Mouse (Mus musculus): ENCODE data around the gene Bmpr2. TPM values are rescaled to one million over a fixed set of nuclear protein-coding genes. Genes with fewer than 3 reads are reported as not detected.
"Not testable (repeated sequence)": the region's sequence is repeated elsewhere in the genome, so short reads cannot be mapped to it uniquely, and the experiment has no call there.

The Bmpr2 gene
- polyA plus RNA-seq, 1 experiment from 2014 or later = 11.9 TPM

DNA sequence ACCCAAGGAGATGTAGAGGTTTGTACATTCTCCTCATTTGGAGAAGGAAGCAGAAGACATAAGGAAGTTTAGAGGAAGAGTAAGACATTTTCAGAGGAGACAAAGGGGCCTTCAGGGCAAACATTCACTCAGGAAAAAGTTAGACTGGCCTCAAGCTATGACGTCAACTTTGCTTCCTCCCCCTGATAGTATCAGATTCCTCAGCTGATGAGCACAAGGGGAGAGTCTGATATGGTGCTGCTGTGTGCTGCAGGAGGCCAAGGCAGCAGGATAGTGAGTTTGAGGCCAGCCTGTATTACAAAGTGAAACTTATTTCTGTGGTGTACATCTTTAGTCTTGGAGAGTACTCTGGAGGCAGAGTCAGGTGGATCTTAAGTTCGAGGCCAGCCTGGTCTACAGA, 14.2 kb upstream of the Bmpr2 start:
- 66% methylated on average over 2 of the region's 2 CpGs for WGBS
- Histone ChIP-seq H3K27me3 (ENCODE audit: control insufficient read depth, insufficient read depth, low read length) (no peaks in the 10 kb centered on the region), H3K9ac (replicated peaks; ENCODE audit: low read length) (no peak overlapping the region), H3K4me2 (ENCODE audit: low read depth, low read length) (no peak overlapping the region), H3K4me3 (ENCODE audit: low read depth, low read length) (no peak overlapping the region), H3K4me1 (ENCODE audit: control insufficient read depth, insufficient read depth, low read length) (no peaks in the 10 kb centered on the region), H3K36me3 (replicated peaks; ENCODE audit: control insufficient read depth, insufficient read depth, low read depth, low read length) (no peaks in the 10 kb centered on the region), H3K27ac (replicated peaks; ENCODE audit: low read depth, low read length) (no peak overlapping the region), H3K9me3 (replicated peaks; ENCODE audit: control insufficient read depth, low read length) (no peaks in the 10 kb centered on the region)
- DNase-seq (ENCODE audit: low spot score) (no peak), ATAC-seq (replicated peaks; ENCODE audit: insufficient number of reproducible peaks, low FRiP score, low TSS enrichment, low read depth) (no peak)

DNA sequence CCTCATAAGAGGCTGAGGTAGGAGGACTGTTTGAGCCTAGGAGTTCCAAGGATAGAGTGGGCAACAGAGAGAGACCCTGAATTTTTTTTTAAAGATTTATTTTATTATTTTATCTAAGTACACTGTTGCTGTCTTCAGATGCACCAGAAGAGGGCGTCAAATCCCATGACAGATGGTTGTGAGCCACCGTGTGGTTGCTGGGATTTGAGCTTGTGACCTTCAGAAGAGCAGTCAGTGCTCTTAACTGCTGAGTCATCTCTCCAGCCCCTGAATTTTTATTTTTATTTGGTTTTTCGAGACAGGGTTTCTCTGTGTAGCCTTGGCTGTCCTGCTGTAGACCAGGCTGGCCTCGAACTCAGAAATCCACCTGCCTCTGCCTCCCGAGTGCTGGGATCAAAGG, 13.5 kb upstream of the Bmpr2 start:
- H3K4me1 ChIP-seq (ENCODE audit: control insufficient read depth, insufficient read depth, low read length); ATAC-seq (replicated peaks; ENCODE audit: insufficient number of reproducible peaks, low FRiP score, low TSS enrichment, low read depth); H3K27ac ChIP-seq (replicated peaks; ENCODE audit: low read depth, low read length); DNase-seq (ENCODE audit: low spot score); H3K9me3 ChIP-seq (replicated peaks; ENCODE audit: control insufficient read depth, low read length); H3K36me3 ChIP-seq (replicated peaks; ENCODE audit: control insufficient read depth, insufficient read depth, low read depth, low read length); H3K4me3 ChIP-seq (ENCODE audit: low read depth, low read length); H3K4me2 ChIP-seq (ENCODE audit: low read depth, low read length); H3K27me3 ChIP-seq (ENCODE audit: control insufficient read depth, insufficient read depth, low read length); H3K9ac ChIP-seq (replicated peaks; ENCODE audit: low read length): not testable (repeated sequence)
- 73% methylated on average over 5 of the region's 5 CpGs for WGBS

DNA sequence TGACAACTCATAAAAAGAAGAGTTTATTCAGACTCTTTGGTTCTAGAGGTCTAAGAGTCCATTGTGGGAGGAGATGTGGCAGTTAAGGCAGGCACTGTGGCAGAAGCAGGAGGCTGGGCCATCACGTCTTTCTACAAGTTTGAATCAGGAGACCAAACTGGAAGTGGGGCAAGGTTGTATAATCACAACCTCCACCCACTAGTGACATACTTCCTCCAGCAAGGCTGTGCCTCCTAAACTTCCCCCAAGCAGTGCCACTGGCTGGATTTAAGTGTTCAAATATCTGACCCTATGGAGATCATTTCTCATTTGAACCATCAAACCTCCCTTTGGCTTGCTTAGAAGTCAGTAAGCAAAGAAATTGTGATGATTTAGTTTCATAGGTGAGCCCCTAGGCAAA, 7.9 kb upstream of the Bmpr2 start:
- H3K4me1 ChIP-seq (ENCODE audit: control insufficient read depth, insufficient read depth, low read length) = no peaks in the 10 kb centered on the region
- ATAC-seq (replicated peaks; ENCODE audit: insufficient number of reproducible peaks, low FRiP score, low TSS enrichment, low read depth) (no peak), DNase-seq (ENCODE audit: low spot score) (no peak)
- H3K9ac ChIP-seq (replicated peaks; ENCODE audit: low read length) = no peak overlapping the region
- 70% methylated on average over 1 of the region's 1 CpGs for WGBS
- no peaks in the 10 kb centered on the region for H3K36me3 ChIP-seq (replicated peaks; ENCODE audit: control insufficient read depth, insufficient read depth, low read depth, low read length)
- no peak overlapping the region for H3K4me2 ChIP-seq (ENCODE audit: low read depth, low read length)
- no peak overlapping the region for H3K27ac ChIP-seq (replicated peaks; ENCODE audit: low read depth, low read length)
- H3K4me3 ChIP-seq (ENCODE audit: low read depth, low read length) = no peak overlapping the region
- no peaks in the 10 kb centered on the region for H3K9me3 ChIP-seq (replicated peaks; ENCODE audit: control insufficient read depth, low read length)
- no peaks in the 10 kb centered on the region for H3K27me3 ChIP-seq (ENCODE audit: control insufficient read depth, insufficient read depth, low read length)

DNA sequence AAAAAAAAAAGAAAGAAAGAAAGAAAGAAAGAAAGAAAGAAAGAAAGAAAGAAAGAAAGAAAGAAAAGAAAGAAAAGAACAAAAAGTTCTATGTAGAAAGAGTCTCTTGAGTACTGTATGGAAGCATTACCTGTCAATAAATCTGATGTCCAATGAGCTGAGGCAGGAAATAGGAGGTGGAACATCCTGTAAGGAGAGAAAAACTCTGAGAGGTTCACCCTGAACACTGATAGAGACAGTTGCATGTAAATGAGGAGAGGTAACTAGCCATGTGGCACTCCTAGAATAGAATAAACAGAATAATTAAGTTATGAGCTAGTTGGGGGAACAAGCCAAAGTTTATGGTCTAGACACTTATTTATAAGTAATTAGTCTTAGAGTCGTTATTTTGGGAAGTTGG, 4.9 kb upstream of the Bmpr2 start:
- Histone ChIP-seq H3K27ac (replicated peaks; ENCODE audit: low read depth, low read length) (no peak overlapping the region), H3K4me2 (ENCODE audit: low read depth, low read length) (no peak overlapping the region), H3K27me3 (ENCODE audit: control insufficient read depth, insufficient read depth, low read length) (no peaks in the 10 kb centered on the region), H3K9ac (replicated peaks; ENCODE audit: low read length) (no peak overlapping the region), H3K36me3 (replicated peaks; ENCODE audit: control insufficient read depth, insufficient read depth, low read depth, low read length) (no peaks in the 10 kb centered on the region), H3K9me3 (replicated peaks; ENCODE audit: control insufficient read depth, low read length) (no peaks in the 10 kb centered on the region), H3K4me3 (ENCODE audit: low read depth, low read length) (no peak overlapping the region), H3K4me1 (ENCODE audit: control insufficient read depth, insufficient read depth, low read length) (no peaks in the 10 kb centered on the region)
- no peak for ATAC-seq (replicated peaks; ENCODE audit: insufficient number of reproducible peaks, low FRiP score, low TSS enrichment, low read depth)
- 91% methylated on average over 1 of the region's 1 CpGs for WGBS
- DNase-seq (ENCODE audit: low spot score) = no peak

DNA sequence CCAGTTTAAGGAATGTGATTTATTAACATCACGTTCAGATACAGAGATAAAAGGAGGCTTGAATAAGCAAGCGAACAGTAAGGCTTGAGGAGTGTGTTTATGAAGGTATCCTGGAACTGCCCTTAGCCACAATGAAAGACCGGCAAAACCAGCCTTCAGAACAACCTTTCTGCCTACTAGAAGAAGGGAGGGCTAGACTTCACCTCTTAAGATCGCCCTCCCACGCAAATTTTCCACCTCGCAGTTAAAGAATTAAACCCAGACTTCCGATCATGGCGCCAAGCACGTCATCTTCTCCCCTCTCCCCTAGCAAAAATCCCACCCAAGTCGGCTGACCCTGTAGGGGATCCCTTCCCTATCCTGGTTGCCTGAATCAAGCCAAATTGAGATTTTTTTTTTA, 992 bp upstream of the Bmpr2 start:
- WGBS = 2% methylated on average over 10 of the region's 10 CpGs
- H3K27me3 ChIP-seq (ENCODE audit: control insufficient read depth, insufficient read depth, low read length) = no peaks in the 10 kb centered on the region
- H3K36me3 ChIP-seq (replicated peaks; ENCODE audit: control insufficient read depth, insufficient read depth, low read depth, low read length) = no peaks in the 10 kb centered on the region
- DNase-seq (ENCODE audit: low spot score) (peak; percentile 71), ATAC-seq (replicated peaks; ENCODE audit: insufficient number of reproducible peaks, low FRiP score, low TSS enrichment, low read depth) (no peak)
- peak overlapping the region; percentile 93 for H3K9ac ChIP-seq (replicated peaks; ENCODE audit: low read length)
- no peaks in the 10 kb centered on the region for H3K9me3 ChIP-seq (replicated peaks; ENCODE audit: control insufficient read depth, low read length)
- no peaks in the 10 kb centered on the region for H3K4me1 ChIP-seq (ENCODE audit: control insufficient read depth, insufficient read depth, low read length)
- H3K4me2 ChIP-seq (ENCODE audit: low read depth, low read length) = peak overlapping the region; percentile 83
- H3K4me3 ChIP-seq (ENCODE audit: low read depth, low read length) = peak overlapping the region; percentile 94
- H3K27ac ChIP-seq (replicated peaks; ENCODE audit: low read depth, low read length) = peak overlapping the region; percentile 98

DNA sequence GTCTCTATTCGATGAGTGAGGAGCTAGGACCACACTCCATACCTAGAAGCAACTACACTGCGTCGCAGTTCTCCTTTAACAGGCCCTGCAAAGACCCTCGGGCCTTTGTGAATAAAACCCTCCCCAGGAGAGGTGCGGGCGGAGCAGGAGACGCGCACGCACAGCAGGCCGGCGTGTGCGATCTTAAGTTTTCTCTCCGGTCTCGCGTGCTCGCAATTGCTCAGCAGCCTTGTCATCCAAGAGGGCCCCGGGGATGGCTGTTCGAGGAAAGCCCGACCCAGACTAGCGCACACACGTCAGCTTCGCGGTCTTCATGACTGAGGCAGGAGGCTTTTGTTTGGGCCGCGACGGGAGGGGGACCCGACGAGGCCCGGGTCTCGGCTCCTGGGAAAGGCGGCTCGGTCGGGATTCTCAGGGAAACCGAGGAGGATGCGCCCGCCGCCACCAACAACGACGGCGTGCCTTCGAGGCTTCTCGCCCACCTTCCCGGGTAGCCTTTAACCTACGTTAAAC, 493 bp upstream of the Bmpr2 start:
- Histone ChIP-seq H3K9ac (replicated peaks; ENCODE audit: low read length) (peak overlapping the region; percentile 93), H3K27ac (replicated peaks; ENCODE audit: low read depth, low read length) (peak overlapping the region; percentile 98), H3K9me3 (replicated peaks; ENCODE audit: control insufficient read depth, low read length) (no peaks in the 10 kb centered on the region), H3K27me3 (ENCODE audit: control insufficient read depth, insufficient read depth, low read length) (no peaks in the 10 kb centered on the region), H3K4me3 (ENCODE audit: low read depth, low read length) (peak overlapping the region; percentile 94), H3K4me2 (ENCODE audit: low read depth, low read length) (peak overlapping the region; percentile 83), H3K36me3 (replicated peaks; ENCODE audit: control insufficient read depth, insufficient read depth, low read depth, low read length) (no peaks in the 10 kb centered on the region), H3K4me1 (ENCODE audit: control insufficient read depth, insufficient read depth, low read length) (no peaks in the 10 kb centered on the region)
- ATAC-seq (replicated peaks; ENCODE audit: insufficient number of reproducible peaks, low FRiP score, low TSS enrichment, low read depth) = peak; percentile 74
- WGBS = under 1% methylated on average over 44 of the region's 44 CpGs
- peak; percentile 70 for DNase-seq (ENCODE audit: low spot score)

DNA sequence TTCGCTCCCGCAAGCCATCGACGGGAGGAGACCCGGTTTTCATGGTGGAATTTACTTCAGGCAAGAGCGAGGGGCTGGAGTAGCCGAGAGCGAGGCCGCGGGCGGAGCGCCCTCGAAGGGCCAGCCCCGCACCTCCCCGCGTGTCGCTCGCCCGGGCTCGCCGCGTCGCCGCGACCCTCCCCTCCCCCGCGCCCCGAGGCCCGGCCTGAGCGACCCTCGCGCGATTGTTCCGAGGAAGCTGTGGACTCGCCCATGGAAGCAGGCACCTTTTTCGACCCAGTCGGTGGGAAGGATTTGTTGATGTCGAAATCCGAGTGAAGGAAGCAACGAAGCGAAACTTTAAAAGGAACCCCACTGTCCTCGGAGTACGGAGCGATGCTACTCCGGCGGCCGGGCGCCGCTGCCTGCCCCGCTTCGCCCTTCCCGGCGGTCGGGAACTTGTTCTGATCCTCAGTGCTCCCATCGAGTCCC, 616 bp downstream of the Bmpr2 start:
- no peaks in the 10 kb centered on the region for H3K9me3 ChIP-seq (replicated peaks; ENCODE audit: control insufficient read depth, low read length)
- H3K27ac ChIP-seq (replicated peaks; ENCODE audit: low read depth, low read length) = peak overlapping the region; percentile 98
- peak overlapping the region; percentile 83 for H3K4me2 ChIP-seq (ENCODE audit: low read depth, low read length)
- under 1% methylated on average over 46 of the region's 55 CpGs for WGBS
- no peaks in the 10 kb centered on the region for H3K27me3 ChIP-seq (ENCODE audit: control insufficient read depth, insufficient read depth, low read length)
- no peaks in the 10 kb centered on the region for H3K4me1 ChIP-seq (ENCODE audit: control insufficient read depth, insufficient read depth, low read length)
- DNase-seq (ENCODE audit: low spot score) (peak; percentile 68), ATAC-seq (replicated peaks; ENCODE audit: insufficient number of reproducible peaks, low FRiP score, low TSS enrichment, low read depth) (peak; percentile 49)
- no peaks in the 10 kb centered on the region for H3K36me3 ChIP-seq (replicated peaks; ENCODE audit: control insufficient read depth, insufficient read depth, low read depth, low read length)
- peak overlapping the region; percentile 93 for H3K9ac ChIP-seq (replicated peaks; ENCODE audit: low read length)
- peak overlapping the region; percentile 94 for H3K4me3 ChIP-seq (ENCODE audit: low read depth, low read length)

DNA sequence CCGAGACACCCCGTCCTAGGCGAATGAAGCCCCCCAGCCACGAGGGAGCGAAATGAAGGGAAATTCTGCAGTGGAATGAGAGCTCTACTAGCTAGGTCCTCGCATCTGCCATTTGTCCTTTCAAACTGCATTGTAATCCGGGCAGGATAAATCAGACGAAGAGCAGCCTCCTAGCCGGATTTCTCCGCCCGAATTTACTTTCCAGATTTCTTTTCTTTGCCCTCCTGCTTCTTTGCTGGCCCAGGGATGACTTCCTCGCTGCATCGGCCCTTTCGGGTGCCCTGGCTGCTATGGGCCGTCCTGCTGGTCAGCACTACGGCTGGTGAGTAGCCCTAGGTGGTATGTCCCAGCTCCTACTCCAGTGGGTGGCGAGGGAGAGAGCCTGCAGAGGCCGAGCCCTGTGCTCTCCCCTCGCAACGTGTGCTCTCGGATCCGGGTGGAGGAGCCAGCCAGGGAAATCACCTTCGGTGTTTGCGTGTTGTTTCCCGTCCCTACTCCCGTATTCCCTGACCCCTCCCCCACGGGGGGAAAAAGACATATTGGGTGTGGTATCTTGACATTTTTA, 1.3 kb downstream of the Bmpr2 start:
- H3K27me3 ChIP-seq (ENCODE audit: control insufficient read depth, insufficient read depth, low read length) = no peaks in the 10 kb centered on the region
- no peaks in the 10 kb centered on the region for H3K4me1 ChIP-seq (ENCODE audit: control insufficient read depth, insufficient read depth, low read length)
- H3K36me3 ChIP-seq (replicated peaks; ENCODE audit: control insufficient read depth, insufficient read depth, low read depth, low read length) = no peaks in the 10 kb centered on the region
- H3K9ac ChIP-seq (replicated peaks; ENCODE audit: low read length) = peak overlapping the region; percentile 93
- 0% methylated on average over 27 of the region's 27 CpGs for WGBS
- H3K9me3 ChIP-seq (replicated peaks; ENCODE audit: control insufficient read depth, low read length) = no peaks in the 10 kb centered on the region
- peak overlapping the region; percentile 83 for H3K4me2 ChIP-seq (ENCODE audit: low read depth, low read length)
- ATAC-seq (replicated peaks; ENCODE audit: insufficient number of reproducible peaks, low FRiP score, low TSS enrichment, low read depth) = no peak
- peak overlapping the region; percentile 98 for H3K27ac ChIP-seq (replicated peaks; ENCODE audit: low read depth, low read length)
- peak overlapping the region; percentile 94 for H3K4me3 ChIP-seq (ENCODE audit: low read depth, low read length)
- peak; percentile 58 for DNase-seq (ENCODE audit: low spot score)

Measured in embryonic facial prominence, embryonic 11.5 days (tissue).